Mouse (Mus musculus) myocyte (in vitro differentiated cells): Measurements from ENCODE around the gene Ralgps1. TPM values are rescaled to one million over a fixed set of nuclear protein-coding genes. Genes with fewer than 3 reads are reported as not detected.

Source experiments
- H3K27me3 ChIP-seq: one replicate; pipeline ENCODE4 v1.6.1; 2011; ENCODE audit not compliant: control insufficient read depth, insufficient read depth, insufficient read length
- H3K36me3 ChIP-seq: one replicate; pipeline ENCODE4 v1.6.1; 2011; ENCODE audit not compliant: control insufficient read depth, insufficient read depth
- H3K4me2 ChIP-seq: one replicate; pipeline ENCODE4 v1.6.1; 2011; ENCODE audit warnings: low read depth, control low read depth
- H3K4me3 ChIP-seq: one replicate; pipeline ENCODE4 v1.5.1; 2011; ENCODE audit warnings: mild to moderate bottlenecking, control low read depth, moderate library complexity
- H3K79me2 ChIP-seq: one replicate; pipeline ENCODE4 v1.6.1; 2011; ENCODE audit not compliant: control insufficient read depth, insufficient read depth
- H3ac ChIP-seq: one replicate; pipeline ENCODE4 v1.6.1; 2011; ENCODE audit not compliant: control insufficient read depth, insufficient read length
- CEBPB ChIP-seq: IDR thresholded peaks from 2 replicates; pipeline ENCODE4 v1.6.1; 2011; ENCODE audit warnings: mild to moderate bottlenecking, moderate library complexity; ENCODE audit not compliant: poor library complexity, insufficient read depth, severe bottlenecking
- E2F4 ChIP-seq: IDR thresholded peaks from one replicate; pipeline ENCODE4 v1.6.1; 2011; ENCODE audit warnings: mild to moderate bottlenecking, control low read depth, moderate library complexity; ENCODE audit not compliant: insufficient read depth
- MAX ChIP-seq: IDR thresholded peaks from one replicate; pipeline ENCODE4 v1.6.1; 2011; ENCODE audit warnings: low read depth, mild to moderate bottlenecking, control low read depth
- MYOD1 ChIP-seq, 3 experiments: IDR thresholded peaks; one replicate each; pipeline ENCODE4 v1.6.1; 2011; ENCODE audit warnings: control low read depth in 2 of 3, low read depth in 2 of 3, mild to moderate bottlenecking in 2 of 3, moderate library complexity in 1 of 3; ENCODE audit not compliant: insufficient read length in 2 of 3, control insufficient read depth in 1 of 3
- MYOG ChIP-seq, 3 experiments: IDR thresholded peaks; one replicate each; pipeline ENCODE4 v1.6.1; 2011; ENCODE audit warnings: control low read depth in 2 of 3, low read depth in 2 of 3, mild to moderate bottlenecking in 2 of 3; ENCODE audit not compliant: insufficient read length in 2 of 3, control insufficient read depth in 1 of 3, insufficient read depth in 1 of 3
- POLR2A ChIP-seq: IDR thresholded peaks from one replicate; pipeline ENCODE4 v1.6.1; 2011; ENCODE audit warnings: low read depth, mild to moderate bottlenecking, control low read depth, moderate library complexity; ENCODE audit not compliant: insufficient read length
- POLR2AphosphoS2 ChIP-seq: IDR thresholded peaks from one replicate; pipeline ENCODE4 v1.6.1; 2011; ENCODE audit warnings: low read depth, control low read depth; ENCODE audit not compliant: insufficient read length
- REST ChIP-seq: IDR thresholded peaks from one replicate; pipeline ENCODE4 v1.6.1; 2011; ENCODE audit warnings: mild to moderate bottlenecking, control low read depth, moderate library complexity; ENCODE audit not compliant: insufficient read depth, insufficient read length
- SRF ChIP-seq: IDR thresholded peaks from one replicate; pipeline ENCODE4 v1.6.1; 2011; ENCODE audit warnings: low read depth; ENCODE audit not compliant: control insufficient read depth, insufficient read length
- TCF12 ChIP-seq: IDR thresholded peaks from one replicate; pipeline ENCODE4 v1.6.1; 2011; ENCODE audit warnings: mild to moderate bottlenecking, control low read depth; ENCODE audit not compliant: poor library complexity, insufficient read depth, severe bottlenecking
- TCF3 ChIP-seq: IDR thresholded peaks from one replicate; pipeline ENCODE4 v1.6.1; 2011; ENCODE audit warnings: low read depth, control low read depth; ENCODE audit not compliant: insufficient read length
- USF1 ChIP-seq: IDR thresholded peaks from one replicate; pipeline ENCODE4 v1.6.1; 2011; ENCODE audit warnings: low read depth, mild to moderate bottlenecking, control low read depth, moderate library complexity
- polyA plus RNA-seq: library from polyadenylated mRNA; unstranded; fragments of >200 nt; fragmentation: generic; extraction: Trizol; gene quantifications from one replicate; pipeline ENCODE4 v1.2.1, GENCODE M21; 2012; ENCODE audit warnings: missing spikeins

The Ralgps1 gene
- polyA plus RNA-seq, 1 experiment: 1.3 TPM

DNA sequence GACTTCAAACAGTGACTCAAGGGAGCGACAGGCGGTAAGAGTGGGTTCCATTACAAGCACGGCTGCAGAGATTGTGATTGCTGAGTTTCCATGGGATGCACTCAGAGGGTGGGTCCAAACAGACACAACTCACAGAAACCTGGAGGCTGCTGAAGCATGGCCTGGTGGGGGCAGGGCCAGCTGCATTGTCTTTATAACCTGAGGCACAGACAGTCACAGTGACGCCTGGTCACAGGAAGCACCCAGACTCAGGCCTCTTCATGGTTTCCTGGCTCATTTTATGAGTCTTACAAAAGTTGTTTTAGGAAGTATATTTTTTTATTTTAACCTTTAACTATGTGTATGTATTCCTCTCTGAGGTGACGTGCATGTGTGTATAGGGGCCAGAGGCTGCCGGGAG, 201.8 kb downstream of the Ralgps1 start:
- no peak overlapping the region for H3K4me3 ChIP-seq
- H3K27me3 ChIP-seq: no peaks in the 10 kb centered on the region
- no peak for TF ChIP-seq MAX
- H3ac ChIP-seq: no peak overlapping the region
- no peak overlapping the region for H3K4me2 ChIP-seq
- no peaks in the 10 kb centered on the region for H3K79me2 ChIP-seq
- H3K36me3 ChIP-seq: no peaks in the 10 kb centered on the region

DNA sequence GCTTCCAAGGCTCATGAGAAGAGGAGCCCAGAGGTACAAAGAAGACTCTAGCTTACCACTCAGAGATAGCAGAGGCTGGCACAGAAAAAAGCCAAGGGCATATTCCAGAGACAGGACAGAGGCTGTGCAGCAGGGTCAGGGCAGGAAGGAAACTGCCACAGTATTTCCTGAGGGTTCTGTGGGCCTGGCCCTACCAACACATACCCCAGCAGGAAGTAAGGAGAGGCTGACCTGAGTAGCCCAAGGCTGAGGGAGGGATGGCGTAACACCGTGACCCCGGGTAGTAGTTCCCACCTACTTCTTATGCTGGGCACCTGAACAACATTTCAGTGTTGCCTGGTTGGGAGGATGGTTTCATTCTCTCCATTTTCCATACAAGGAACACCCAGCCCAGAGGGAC, 204.2 kb downstream of the Ralgps1 start:
- H3K4me3 ChIP-seq: no peak overlapping the region
- TF ChIP-seq REST: no peak
- no peak for TF ChIP-seq TCF3
- no peak for TF ChIP-seq MAX
- no peak for TF ChIP-seq E2F4
- no peak for TF ChIP-seq USF1
- H3K79me2 ChIP-seq: no peaks in the 10 kb centered on the region
- H3K36me3 ChIP-seq: no peaks in the 10 kb centered on the region
- H3ac ChIP-seq: no peak overlapping the region
- H3K27me3 ChIP-seq: no peaks in the 10 kb centered on the region
- no peak overlapping the region for H3K4me2 ChIP-seq

DNA sequence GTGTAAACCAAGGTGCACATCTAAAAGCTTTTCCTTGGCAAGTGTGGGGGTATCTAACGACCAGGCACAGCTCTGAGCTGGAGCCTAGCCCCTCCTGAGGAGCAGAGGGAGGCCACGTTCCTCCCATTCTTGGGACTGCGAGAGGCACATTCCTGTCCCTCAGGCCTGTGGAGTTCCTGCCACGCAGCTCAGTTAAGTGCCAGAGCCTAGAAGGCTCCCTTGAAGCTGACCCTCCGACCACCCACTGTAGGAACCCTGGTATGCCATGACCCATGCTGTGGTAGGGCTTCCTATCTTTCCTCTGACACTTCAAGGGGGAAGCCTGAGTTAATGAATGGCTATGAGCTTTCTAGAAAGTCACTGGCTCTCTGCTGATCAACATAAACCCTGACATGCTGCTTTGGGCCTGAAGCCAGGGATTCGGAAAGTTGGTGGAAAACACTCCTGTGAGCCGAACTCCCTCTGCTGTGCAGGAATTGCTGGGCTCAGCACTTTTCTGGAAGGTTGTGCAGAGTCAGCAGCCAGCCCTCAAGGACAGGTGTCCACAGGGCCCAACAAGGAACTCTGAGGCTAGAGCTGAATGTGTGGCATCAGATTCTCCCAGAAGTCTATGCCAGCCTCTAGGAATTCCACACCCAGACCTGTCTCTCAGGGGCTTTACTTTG, 205.4 kb downstream of the Ralgps1 start:
- Histone ChIP-seq H3K4me2 (no peak overlapping the region), H3K27me3 (no peaks in the 10 kb centered on the region), H3ac (no peak overlapping the region), H3K4me3 (no peak overlapping the region), H3K36me3 (no peaks in the 10 kb centered on the region), H3K79me2 (no peaks in the 10 kb centered on the region)
- no peak for TF ChIP-seq MYOG (IDR thresholded peaks at IDR 0.05; ENCODE audit: control insufficient read depth in 1 of 3, insufficient read depth in 1 of 3, insufficient read length in 2 of 3, low read depth in 2 of 3)
- no peak for TF ChIP-seq TCF12
- TF ChIP-seq SRF: no peak
- no peak for TF ChIP-seq CEBPB
- no peak for TF ChIP-seq REST
- no peak for TF ChIP-seq MAX
- no peak for TF ChIP-seq TCF3
- TF ChIP-seq POLR2AphosphoS2: no peak
- TF ChIP-seq MYOD1 (IDR thresholded peaks at IDR 0.05; ENCODE audit: control insufficient read depth in 1 of 3, insufficient read length in 2 of 3, low read depth in 2 of 3): no peak
- no peak for TF ChIP-seq POLR2A
- no peak for TF ChIP-seq USF1
- no peak for TF ChIP-seq E2F4

DNA sequence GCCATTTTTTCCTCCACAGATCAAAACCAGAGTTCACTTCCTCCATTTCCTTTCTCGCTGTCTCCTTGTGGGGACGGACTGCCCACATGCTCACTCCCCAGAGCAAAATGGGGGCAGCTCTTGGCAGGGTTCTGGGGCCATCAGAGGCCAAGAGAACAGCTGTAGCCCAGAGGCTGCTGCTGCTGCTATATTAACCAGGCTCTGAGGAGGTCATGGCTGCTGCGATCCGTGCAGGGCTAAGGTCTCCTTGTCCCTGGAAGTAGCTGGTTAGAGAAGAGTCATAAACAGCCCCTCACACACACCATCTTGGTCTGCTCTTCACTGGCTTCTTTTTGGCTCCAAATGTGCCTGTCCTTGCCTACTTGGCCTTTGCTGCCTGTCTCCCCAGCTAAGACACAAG, 206.1 kb downstream of the Ralgps1 start:
- Histone ChIP-seq H3K4me2 (no peak overlapping the region), H3K79me2 (no peaks in the 10 kb centered on the region), H3K36me3 (no peaks in the 10 kb centered on the region), H3ac (no peak overlapping the region), H3K4me3 (no peak overlapping the region), H3K27me3 (no peaks in the 10 kb centered on the region)
- TF ChIP-seq POLR2A: no peak
- no peak for TF ChIP-seq TCF12
- TF ChIP-seq MYOD1 (IDR thresholded peaks at IDR 0.05; ENCODE audit: control insufficient read depth in 1 of 3, insufficient read length in 2 of 3, low read depth in 2 of 3): peak in 2 of 3 experiments; percentile 6 to 20
- no peak for TF ChIP-seq E2F4
- no peak for TF ChIP-seq SRF

DNA sequence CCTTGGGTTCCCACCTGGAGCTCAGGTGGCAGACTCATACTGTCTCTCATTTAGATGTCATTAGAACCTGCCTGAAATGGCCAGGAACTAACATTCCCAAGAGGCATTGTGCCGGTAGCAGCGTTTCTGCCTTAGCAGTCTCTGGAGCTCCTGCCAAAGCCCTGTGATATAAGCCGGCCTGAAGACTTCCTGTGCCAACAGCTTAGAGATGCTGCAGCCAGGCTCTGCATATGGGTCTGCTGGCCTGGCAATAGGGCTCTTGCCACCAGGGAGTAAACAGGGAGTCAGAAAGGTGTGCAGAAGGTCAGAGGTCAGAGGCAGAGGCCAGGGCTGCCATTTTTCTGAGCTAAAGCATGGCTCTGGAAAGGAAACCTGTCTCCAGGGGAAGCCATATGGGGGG, 206.6 kb downstream of the Ralgps1 start:
- no peak overlapping the region for H3K4me3 ChIP-seq
- H3K79me2 ChIP-seq: no peaks in the 10 kb centered on the region
- no peak for TF ChIP-seq REST
- no peak for TF ChIP-seq MAX
- no peak for TF ChIP-seq MYOG (IDR thresholded peaks at IDR 0.05; ENCODE audit: control insufficient read depth in 1 of 3, insufficient read depth in 1 of 3, insufficient read length in 2 of 3, low read depth in 2 of 3)
- TF ChIP-seq TCF12: no peak
- TF ChIP-seq CEBPB: no peak
- no peak for TF ChIP-seq POLR2AphosphoS2
- TF ChIP-seq TCF3: no peak
- no peak for TF ChIP-seq MYOD1 (IDR thresholded peaks at IDR 0.05; ENCODE audit: control insufficient read depth in 1 of 3, insufficient read length in 2 of 3, low read depth in 2 of 3)
- TF ChIP-seq SRF: no peak
- TF ChIP-seq POLR2A: no peak
- no peak for TF ChIP-seq USF1
- TF ChIP-seq E2F4: no peak
- no peaks in the 10 kb centered on the region for H3K36me3 ChIP-seq
- no peak overlapping the region for H3ac ChIP-seq
- no peak overlapping the region for H3K4me2 ChIP-seq
- no peaks in the 10 kb centered on the region for H3K27me3 ChIP-seq
